Mouse (Mus musculus): ENCODE measurements around the gene AI467606. TPM values are rescaled to one million over a fixed set of nuclear protein-coding genes. Genes with fewer than 3 reads are reported as not detected.

The AI467606 gene
- total RNA-seq, 2 experiments from 2014 or later, result 0.84 to 1.6 TPM

- DNase-seq (ENCODE audit: low spot score in 2 of 2), result no peak
Observed at GRCm38 (mm10) chr7:127118671-127119445, 27.7 kb downstream of the AI467606 start.

- no peak for DNase-seq (ENCODE audit: low spot score in 2 of 2)
Observed at GRCm38 (mm10) chr7:127121061-127121910, 30.1 kb downstream of the AI467606 start.

DNA sequence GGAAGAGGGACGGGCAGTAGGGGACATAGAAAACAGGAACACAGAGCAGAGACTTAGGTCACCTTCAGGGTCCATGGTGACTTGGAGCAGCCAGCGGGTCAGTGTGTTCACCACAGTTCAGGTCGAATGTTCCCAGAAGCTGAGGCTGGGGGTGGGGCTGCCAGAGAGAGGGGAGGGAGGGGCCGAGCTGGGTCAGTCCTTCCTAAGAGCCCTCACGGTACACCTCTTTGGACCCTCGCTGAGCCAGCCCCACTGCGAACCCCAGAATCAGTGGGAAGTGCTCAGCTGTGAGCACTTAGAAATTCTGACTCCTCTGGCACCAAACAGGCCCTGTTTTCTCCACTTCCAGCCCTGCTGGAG lies 30.7 kb downstream of the AI467606 start, which contains the start of gene Qprt:
Gene Qprt, minus strand, starts transcription at position 316 of the 360 bp plus-strand sequence.
- DNase-seq (ENCODE audit: low spot score in 2 of 2), result no peak

DNA sequence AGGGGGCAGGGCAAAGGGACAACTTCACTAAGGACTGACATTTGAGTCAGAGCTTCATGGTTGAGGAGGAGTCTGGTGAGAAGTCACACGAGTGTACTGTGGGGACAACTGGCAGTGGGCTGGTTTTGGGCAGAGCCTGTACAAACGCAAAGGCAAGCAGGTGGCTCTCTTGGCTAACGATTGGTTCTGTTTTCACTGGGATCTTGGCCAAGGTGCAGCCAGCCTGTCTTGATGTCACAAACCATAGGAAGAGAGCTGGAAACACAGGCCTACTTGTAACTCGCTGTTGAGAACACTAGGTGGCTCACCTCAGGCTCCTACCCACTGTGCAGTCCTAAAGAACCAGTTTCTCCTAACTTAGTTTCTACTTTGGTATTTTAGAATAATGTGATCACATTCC lies 38.5 kb downstream of the AI467606 start:
- peak; percentile 48 to 85 for DNase-seq (ENCODE audit: low spot score in 2 of 2)

- DNase-seq (ENCODE audit: low spot score in 2 of 2), result peak; percentile 26 to 51
Observed at GRCm38 (mm10) chr7:127133125-127133524, 42.0 kb downstream of the AI467606 start.

DNA sequence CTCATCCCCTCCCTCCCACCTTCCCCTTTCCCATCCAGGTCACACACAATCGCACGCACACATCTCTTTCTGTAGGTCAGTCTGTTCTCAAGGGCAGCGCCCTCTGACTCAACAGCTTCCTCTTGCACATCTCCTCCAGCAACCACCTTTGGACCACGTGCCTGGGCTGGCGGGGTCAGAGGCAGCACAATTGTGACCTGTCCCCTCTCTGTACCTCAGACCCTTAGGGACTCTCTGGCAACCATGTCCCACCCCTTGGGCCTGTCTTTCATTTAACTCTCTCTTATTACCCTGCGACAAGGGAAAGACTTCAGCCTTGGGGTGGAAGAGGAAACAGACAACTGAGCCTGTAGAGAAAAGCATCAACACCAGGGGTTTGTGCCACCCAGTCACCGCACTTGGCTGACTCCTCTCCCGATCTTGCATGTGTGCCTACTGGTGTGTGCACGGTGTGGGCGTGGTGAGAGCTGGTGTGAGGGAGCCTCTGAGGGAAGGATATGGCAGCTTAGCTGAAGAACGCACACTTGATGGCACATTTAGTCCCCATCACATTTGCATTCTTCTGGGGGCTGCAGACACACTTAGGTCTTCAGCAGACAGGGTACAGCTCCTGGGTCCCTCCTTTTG lies 43.8 kb downstream of the AI467606 start:
- DNase-seq (ENCODE audit: low spot score in 2 of 2), result no peak

DNA sequence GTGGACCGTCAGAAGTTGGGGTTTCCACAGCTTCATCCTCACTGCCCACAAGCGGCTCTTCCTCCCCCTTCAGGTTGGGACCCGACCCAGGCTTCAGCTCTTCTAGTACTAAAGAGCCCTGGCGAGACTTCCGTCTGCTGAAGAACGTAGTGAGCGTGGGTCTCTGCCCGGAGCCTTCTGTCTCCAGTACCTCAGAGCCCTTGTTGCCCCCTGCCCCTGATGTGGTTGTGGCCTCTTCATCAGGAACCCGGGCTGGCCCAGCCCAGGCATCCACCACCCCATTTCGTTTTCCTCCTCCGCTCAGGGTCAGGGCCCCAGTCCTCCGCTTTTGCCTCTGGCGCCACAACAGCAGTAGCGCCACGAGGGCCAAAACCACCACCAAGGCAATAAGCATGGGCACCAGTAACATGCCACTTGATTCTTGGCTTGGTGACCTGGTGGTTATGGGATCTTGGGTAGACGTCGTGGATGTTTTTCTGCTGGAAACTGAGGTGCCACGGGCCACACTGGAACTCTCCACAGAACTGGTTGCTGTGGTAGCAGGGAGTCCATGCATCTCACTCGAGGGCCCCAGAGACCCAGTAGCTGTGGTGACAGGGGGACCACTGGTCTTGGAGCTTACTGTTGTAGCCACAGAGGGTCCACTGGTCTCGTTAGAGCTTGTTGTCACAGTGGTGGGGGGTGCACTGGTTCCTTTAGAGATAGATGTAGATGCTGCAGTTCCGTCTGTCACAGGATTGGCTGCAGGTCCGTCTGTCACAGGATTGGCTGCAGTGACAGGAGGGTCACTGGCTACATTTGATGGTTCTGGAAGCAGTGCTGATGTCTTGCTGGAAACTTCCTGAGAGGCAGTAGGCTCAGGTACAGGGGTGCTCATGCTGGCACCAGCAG lies 45.3 kb downstream of the AI467606 start:
- DNase-seq (ENCODE audit: low spot score in 2 of 2), result no peak

DNA sequence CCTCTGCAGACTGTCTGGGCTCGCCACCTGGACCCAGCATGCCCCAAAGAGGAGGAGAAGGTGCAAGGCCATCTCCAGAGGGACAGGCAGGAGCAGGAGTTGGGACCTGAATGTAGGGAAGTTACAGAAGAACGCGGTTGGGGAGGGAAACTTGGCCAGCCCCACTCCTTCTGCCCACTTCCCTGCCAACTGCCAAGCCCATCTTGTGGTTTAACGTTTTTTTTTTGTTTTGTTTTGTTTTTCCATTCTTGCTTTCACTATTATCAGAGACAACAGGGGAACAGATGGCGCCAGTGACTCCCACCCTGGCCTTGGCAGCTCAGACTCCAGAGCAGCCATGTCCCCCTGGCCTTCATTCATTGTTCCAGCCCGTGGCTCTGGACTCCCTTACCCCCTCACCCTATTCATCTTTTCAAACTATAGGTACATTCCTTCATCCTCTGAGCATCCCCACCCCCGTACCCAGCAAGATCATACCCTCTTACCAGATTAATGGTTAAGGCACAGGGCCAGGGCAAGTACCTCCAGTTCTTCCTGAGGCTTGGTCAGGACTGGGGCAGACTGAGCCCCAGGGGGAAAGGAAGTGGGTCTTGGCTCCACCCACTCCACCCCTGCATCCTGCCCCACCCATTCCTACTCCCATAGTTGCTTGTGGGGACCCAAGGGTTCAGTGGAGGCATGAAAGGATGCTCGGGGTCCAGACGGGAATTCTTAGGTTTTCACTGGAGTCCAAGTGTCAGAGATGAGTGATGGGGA lies 46.3 kb downstream of the AI467606 start, which contains the start of gene Spn:
Gene Spn, minus strand, starts transcription at position 562 of the 756 bp plus-strand sequence.
- no peak for DNase-seq (ENCODE audit: low spot score in 2 of 2)

DNA sequence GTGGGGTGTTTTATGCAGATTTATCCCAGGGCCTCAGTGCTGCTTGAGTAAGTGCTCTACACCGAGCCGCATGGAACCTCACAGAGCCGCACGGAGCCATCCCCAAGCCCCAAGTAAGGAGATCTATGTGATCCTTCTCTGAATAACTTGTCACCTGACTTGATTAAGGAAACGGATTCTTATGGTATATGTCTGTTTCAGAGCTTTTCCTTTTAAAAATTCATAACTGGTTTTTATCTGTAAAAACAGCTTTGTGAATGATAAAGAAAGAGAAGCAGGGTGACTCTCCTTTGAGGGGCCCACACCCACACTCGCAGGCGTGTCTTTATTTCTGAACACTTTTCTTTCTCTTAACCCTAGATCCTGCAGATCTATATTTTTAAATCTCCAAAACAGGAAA lies 47.9 kb downstream of the AI467606 start:
- DNase-seq (ENCODE audit: low spot score in 2 of 2), result no peak

- DNase-seq (ENCODE audit: low spot score in 2 of 2), result no peak
Observed at GRCm38 (mm10) chr7:127139562-127139961, 48.4 kb downstream of the AI467606 start.

DNA sequence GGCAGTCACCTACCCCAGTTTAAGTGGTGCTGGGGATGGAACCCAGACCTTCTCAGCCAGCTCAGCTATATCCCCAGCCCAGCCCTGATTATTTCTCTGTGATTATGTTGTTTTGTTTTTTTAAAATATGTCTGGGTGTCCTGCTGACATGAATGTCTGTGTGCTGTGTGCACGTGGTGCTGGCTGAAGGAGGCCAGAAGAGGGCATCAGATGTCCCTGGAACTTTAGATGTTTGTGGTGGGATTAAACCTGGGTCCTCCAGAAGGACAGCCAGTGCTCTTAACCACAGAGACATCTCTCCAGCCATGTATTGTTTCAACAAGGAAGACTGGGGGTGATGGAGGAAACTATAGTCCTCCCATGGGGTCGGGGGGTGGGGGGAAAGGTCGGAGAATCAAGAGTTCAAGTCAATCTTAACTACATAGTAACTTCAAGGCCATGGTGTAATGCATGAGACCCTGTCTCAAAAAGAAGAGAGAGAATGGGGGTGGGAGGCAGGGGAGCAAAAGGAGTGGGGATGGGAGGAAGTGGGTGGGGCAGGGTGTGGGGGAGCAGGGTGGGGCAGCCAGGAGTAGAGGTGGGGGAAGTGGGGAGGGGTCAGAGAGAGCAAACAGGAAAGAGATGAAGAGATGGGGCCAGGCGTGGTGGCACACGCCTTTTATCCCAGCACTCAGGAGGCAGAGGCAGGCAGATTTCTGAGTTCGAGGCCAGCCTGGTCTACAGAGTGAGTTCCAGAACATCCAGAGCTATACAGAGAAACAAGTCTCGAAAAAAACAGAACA lies 49.7 kb downstream of the AI467606 start:
- no peak for DNase-seq (ENCODE audit: low spot score in 2 of 2)

DNA sequence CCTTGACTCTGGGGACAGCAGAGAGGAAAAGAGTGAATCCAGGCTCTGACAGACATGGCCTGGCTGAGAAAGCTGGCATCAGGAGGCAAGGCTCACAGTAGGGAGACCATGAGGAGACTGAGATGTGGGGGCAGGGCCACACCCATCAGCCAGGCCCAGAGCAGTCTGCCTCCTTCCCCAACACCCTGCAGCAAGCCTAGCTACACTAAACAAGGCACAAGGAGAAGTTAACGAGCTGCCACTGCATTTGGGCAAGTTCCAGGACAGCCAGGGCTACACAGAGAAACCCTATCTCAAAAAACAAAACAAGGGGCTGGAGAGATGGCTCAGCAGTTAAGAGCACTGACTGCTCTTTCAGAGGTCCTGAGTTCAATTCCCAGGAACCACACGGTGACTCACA lies 51.1 kb downstream of the AI467606 start:
- DNase-seq (ENCODE audit: low spot score in 2 of 2), result no peak

DNA sequence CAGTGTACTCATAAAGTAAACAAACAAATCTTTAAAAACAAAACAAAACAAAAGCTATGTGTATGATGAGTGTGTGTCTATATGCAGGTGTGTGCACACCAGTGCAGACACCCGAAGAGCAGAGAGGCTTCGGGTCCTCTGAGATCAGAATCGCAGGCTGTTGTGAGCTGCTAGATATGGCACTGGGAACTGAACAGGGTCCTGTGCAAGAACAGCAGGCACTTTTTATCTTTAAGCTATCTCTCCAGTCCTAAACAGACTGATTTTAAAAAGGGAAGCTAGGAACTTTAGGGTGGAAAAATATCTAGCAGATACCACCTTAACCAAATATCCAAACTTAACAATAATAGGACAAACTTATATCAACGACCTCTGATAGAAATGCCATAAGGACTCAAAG lies 51.5 kb downstream of the AI467606 start:
- no peak for DNase-seq (ENCODE audit: low spot score in 2 of 2)

Small RNA genes within 50 kb of the gene (microRNA-seq; reads per million reads assigned to microRNA genes)
- 0 reads per million in 2 experiments for gene Gm44343

Other genes with a start within 250 kb of the AI467606 start
- gene Doc2a, start 243.9 kb upstream of the AI467606 start, total RNA-seq (2021), result 10 to 100 TPM; 15.8 to 18.5 TPM
- 10 to 100 TPM; 25.8 to 30.9 TPM for gene Hirip3, start 229.4 kb upstream of the AI467606 start, total RNA-seq (2021)
- gene Ino80e, start 229.0 kb upstream of the AI467606 start, total RNA-seq (2021), result 10 to 100 TPM; 48.4 to 55.6 TPM
- 100 to 1,000 TPM; 156 to 160 TPM for gene Taok2, start 206.7 kb upstream of the AI467606 start, total RNA-seq (2021)
- 10 to 100 TPM; 18.4 to 23.1 TPM for gene Tmem219, start 168.4 kb upstream of the AI467606 start, total RNA-seq (2021)
- gene Kctd13, start 162.5 kb upstream of the AI467606 start, total RNA-seq (2021), result 100 to 1,000 TPM; 192 to 198 TPM
- 10 to 100 TPM; 33.3 to 33.7 TPM for gene Asphd1, start 141.8 kb upstream of the AI467606 start, total RNA-seq (2021)
- gene Sez6l2, start 140.8 kb upstream of the AI467606 start, total RNA-seq (2021), result 100 to 1,000 TPM; 475 to 503 TPM
- gene Cdipt, start 115.4 kb upstream of the AI467606 start, total RNA-seq (2021), result 100 to 1,000 TPM; 164 to 166 TPM
- gene Cdiptos, start 115.3 kb upstream of the AI467606 start, total RNA-seq (2021), result not detected
- gene Mvp, start 76.7 kb upstream of the AI467606 start, total RNA-seq (2021), result 10 to 100 TPM in 1 of 2 experiments, 1 to 10 TPM in 1; 8.5 to 10.0 TPM
- gene Pagr1b, start 74.9 kb upstream of the AI467606 start, total RNA-seq (2021), result not detected
- gene Pagr1a, start 74.0 kb upstream of the AI467606 start, total RNA-seq (2021), result 10 to 100 TPM; 16.7 to 17.4 TPM
- gene Gm42742, start 70.3 kb upstream of the AI467606 start, total RNA-seq (2021), result 10 to 100 TPM; 61.2 to 65.1 TPM
- 100 to 1,000 TPM; 246 to 261 TPM for gene Prrt2, start 70.1 kb upstream of the AI467606 start, total RNA-seq (2021)
- gene Maz, start 64.3 kb upstream of the AI467606 start, total RNA-seq (2021), result 100 to 1,000 TPM; 238 to 241 TPM
- 1 to 10 TPM; 3.1 to 6.0 TPM for gene Kif22, start 48.9 kb upstream of the AI467606 start, total RNA-seq (2021)
- not detected for gene Zg16, start 4.0 kb upstream of the AI467606 start, total RNA-seq (2021)
- under 1 TPM; 0.20 to 0.50 TPM for gene Qprt, start 30.9 kb downstream of the AI467606 start, total RNA-seq (2021)
- gene Spn, start 46.5 kb downstream of the AI467606 start, total RNA-seq (2021), result under 1 TPM; 0.25 to 0.30 TPM
- gene Cd2bp2, start 104.7 kb downstream of the AI467606 start, total RNA-seq (2021), result 100 to 1,000 TPM in 1 of 2 experiments, 10 to 100 TPM in 1; 87.8 to 105 TPM
- gene Tbc1d10b, start 117.1 kb downstream of the AI467606 start, total RNA-seq (2021), result 100 to 1,000 TPM in 1 of 2 experiments, 10 to 100 TPM in 1; 93.5 to 106 TPM
- 1 to 10 TPM; 1.7 to 2.2 TPM for gene Mylpf, start 117.5 kb downstream of the AI467606 start, total RNA-seq (2021)
- gene Zfp553, start 141.7 kb downstream of the AI467606 start, total RNA-seq (2021), result 10 to 100 TPM; 22.4 TPM
- gene Sept1, start 141.8 kb downstream of the AI467606 start, total RNA-seq (2021), result 1 to 10 TPM; 5.9 to 7.9 TPM
- gene Zfp771, start 152.9 kb downstream of the AI467606 start, total RNA-seq (2021), result 10 to 100 TPM; 62.6 to 66.0 TPM
- 10 to 100 TPM; 22.0 to 22.8 TPM for gene Dctpp1, start 169.3 kb downstream of the AI467606 start, total RNA-seq (2021)
- 10 to 100 TPM; 35.0 to 38.6 TPM for gene Sephs2, start 182.7 kb downstream of the AI467606 start, total RNA-seq (2021)
- gene Itgal, start 204.9 kb downstream of the AI467606 start, total RNA-seq (2021), result under 1 TPM; 0.18 to 0.30 TPM